Mouse (Mus musculus) intestine, embryonic 15.5 days (tissue): ENCODE measurements at regions not wholly inside any gene's neighbourhood (a gene's known extent, or its start where the extent isn't known, plus 50 kb on each side); places are given as distances from the start of the nearest gene placed in this dataset.

Source experiments
- ATAC-seq: fragments of 200-750 bp; cut with Nextera tagmentation; 2 replicates; pipeline ENCODE4 v1.8.0; 2017; ENCODE audit warnings: moderate TSS enrichment, moderate library complexity
- H3K27ac ChIP-seq: fragments of 300-500 bp; sonication (generic); 2 replicates; pipeline ENCODE4 v1.5.1; 2015; ENCODE audit warnings: mild to moderate bottlenecking, inconsistent platforms
- H3K27me3 ChIP-seq: fragments of 300-500 bp; sonication (generic); replicated peaks from 2 replicates; pipeline ENCODE4 v1.6.1; 2015; ENCODE audit warnings: inconsistent platforms
- H3K36me3 ChIP-seq: fragments of 300-500 bp; sonication (generic); 2 replicates; pipeline ENCODE4 v1.6.1; 2015; ENCODE audit warnings: inconsistent platforms
- H3K4me1 ChIP-seq: fragments of 300-500 bp; sonication (generic); replicated peaks from 2 replicates; pipeline ENCODE4 v1.6.1; 2015; ENCODE audit warnings: inconsistent platforms
- H3K4me2 ChIP-seq: fragments of 300-500 bp; sonication (generic); replicated peaks from 2 replicates; pipeline ENCODE4 v1.6.1; 2015; ENCODE audit warnings: mild to moderate bottlenecking, inconsistent platforms
- H3K4me3 ChIP-seq: fragments of 300-500 bp; sonication (generic); replicated peaks from 2 replicates; pipeline ENCODE4 v1.5.1; 2015; ENCODE audit warnings: inconsistent platforms
- H3K9ac ChIP-seq: fragments of 300-500 bp; sonication (generic); 2 replicates; pipeline ENCODE4 v1.6.1; 2015; ENCODE audit warnings: inconsistent platforms
- H3K9me3 ChIP-seq: fragments of 300-500 bp; sonication (generic); 2 replicates; pipeline ENCODE4 v1.6.1; 2016; ENCODE audit warnings: inconsistent platforms
- WGBS: fragments of 180-500 bp; shearing (Covaris S2); methylation state at CpG from one replicate; pipeline ENCODE4 v1.1.7; 2015; 5-methylcytosine and 5-hydroxymethylcytosine counted together

- Histone ChIP-seq H3K27me3 (no peaks in the 10 kb centered on the region), H3K4me3 (no peak overlapping the region), H3K36me3 (no peaks in the 10 kb centered on the region), H3K9ac (no peak overlapping the region), H3K27ac (no peak overlapping the region), H3K4me1 (no peaks in the 10 kb centered on the region), H3K9me3 (no peaks in the 10 kb centered on the region), H3K4me2 (no peak overlapping the region)
- 84% methylated on average over 2 of the region's 2 CpGs for WGBS
- no peak for ATAC-seq
Observed at GRCm38 (mm10) chr9:40587421-40587820, 56.2 kb upstream of the Gramd1b start.

DNA sequence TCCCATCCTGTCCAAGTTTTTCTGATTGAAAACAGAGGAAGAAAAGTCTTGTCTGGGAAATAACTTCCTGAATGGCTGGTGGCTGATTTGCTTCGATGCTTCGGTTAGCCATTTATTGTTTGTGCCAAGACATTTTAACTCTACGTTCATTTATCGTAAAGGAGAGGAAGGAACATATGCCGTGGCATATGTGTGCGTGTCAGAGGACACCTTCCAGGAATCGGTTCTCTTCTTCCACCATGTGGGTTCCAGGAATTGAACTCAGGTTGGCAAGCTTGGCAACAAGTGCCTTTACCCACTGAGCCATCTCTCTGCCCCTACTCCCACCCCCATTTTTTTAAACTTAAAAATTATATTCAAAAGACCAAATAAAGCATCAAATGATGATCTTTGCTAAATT lies 55.4 kb upstream of the Gramd1b start:
- Histone ChIP-seq H3K4me3 (no peak overlapping the region), H3K9me3 (no peaks in the 10 kb centered on the region), H3K27ac (no peak overlapping the region), H3K4me2 (no peak overlapping the region), H3K4me1 (no peaks in the 10 kb centered on the region), H3K36me3 (no peaks in the 10 kb centered on the region), H3K27me3 (no peaks in the 10 kb centered on the region), H3K9ac (no peak overlapping the region)
- WGBS, result 82% methylated on average over 7 of the region's 7 CpGs
- ATAC-seq, result no peak

GRCm38 (mm10) chr9:40583554-40583953 lies 52.4 kb upstream of the Gramd1b start:
- 51% methylated on average over 11 of the region's 11 CpGs for WGBS
- H3K4me2 ChIP-seq, result no peak overlapping the region
- no peak overlapping the region for H3K9ac ChIP-seq
- 0 out of 2 replicates have a peak, but pooled peaks have one; percentile 12 for ATAC-seq
- H3K27me3 ChIP-seq, result no peaks in the 10 kb centered on the region
- no peaks in the 10 kb centered on the region for H3K4me1 ChIP-seq
- no peak overlapping the region for H3K27ac ChIP-seq
- no peaks in the 10 kb centered on the region for H3K36me3 ChIP-seq
- no peaks in the 10 kb centered on the region for H3K9me3 ChIP-seq
- H3K4me3 ChIP-seq, result no peak overlapping the region

DNA sequence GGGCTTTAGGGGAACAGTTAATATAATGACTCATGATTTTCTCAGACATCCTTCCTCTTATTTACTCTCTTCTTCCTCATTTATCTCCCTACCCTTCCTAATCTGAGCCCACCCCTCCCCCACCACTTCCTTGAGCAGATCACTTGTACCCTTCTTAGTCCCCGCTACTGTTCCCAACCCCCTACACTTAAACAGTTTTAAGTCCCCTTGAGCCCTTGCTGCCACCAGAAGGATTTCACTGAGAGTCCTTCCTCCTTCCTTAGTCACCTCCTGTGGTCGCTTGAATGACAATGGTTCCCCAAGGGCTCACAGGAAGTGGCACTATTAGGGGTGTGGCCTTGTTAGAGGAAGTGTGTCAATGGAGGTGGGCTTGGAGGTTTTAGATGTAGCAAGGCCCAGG lies 50.7 kb upstream of the Gramd1b start:
- H3K27ac ChIP-seq, result no peak overlapping the region
- H3K27me3 ChIP-seq, result no peaks in the 10 kb centered on the region
- no peaks in the 10 kb centered on the region for H3K9me3 ChIP-seq
- H3K4me1 ChIP-seq, result no peaks in the 10 kb centered on the region
- no peak overlapping the region for H3K4me3 ChIP-seq
- H3K4me2 ChIP-seq, result no peak overlapping the region
- ATAC-seq, result no peak
- WGBS, result 79% methylated on average over 2 of the region's 2 CpGs
- H3K36me3 ChIP-seq, result no peaks in the 10 kb centered on the region
- H3K9ac ChIP-seq, result no peak overlapping the region
